Mouse (Mus musculus): Measurements from ENCODE around the gene 2810004N23Rik. TPM values are rescaled to one million over a fixed set of nuclear protein-coding genes. Genes with fewer than 3 reads are reported as not detected.
A peak's percentile ranks its signal among the peaks of the same experiment; 100 is the strongest.

The 2810004N23Rik gene
- polyA plus RNA-seq, 3 experiments from 2014 or later, result 29.1 to 31.9 (median 31.8) TPM

DNA sequence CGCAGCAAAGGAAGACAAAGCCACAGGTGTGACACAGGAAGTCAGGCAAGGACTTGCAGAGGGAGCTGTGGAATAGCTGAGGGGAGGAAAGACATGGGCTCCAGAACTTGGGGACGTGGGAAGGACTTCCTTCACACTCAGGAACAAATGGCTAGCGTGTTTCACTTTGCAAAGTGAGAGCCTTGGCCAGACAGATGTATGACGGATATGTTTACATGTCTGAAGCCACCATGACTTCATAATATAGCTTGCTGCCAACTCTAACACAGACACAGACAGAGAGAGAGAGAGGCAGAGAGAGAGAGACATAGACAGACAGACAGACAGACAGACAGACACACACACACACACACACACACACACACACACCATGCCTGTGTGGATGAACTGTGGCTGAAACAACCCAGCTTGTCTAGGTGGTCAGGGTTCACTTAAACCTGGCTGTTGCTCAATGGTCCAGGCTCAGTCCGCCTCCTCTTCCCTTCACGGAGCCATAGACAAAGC, 43.3 kb downstream of the 2810004N23Rik start:
- no peak for ATAC-seq

DNA sequence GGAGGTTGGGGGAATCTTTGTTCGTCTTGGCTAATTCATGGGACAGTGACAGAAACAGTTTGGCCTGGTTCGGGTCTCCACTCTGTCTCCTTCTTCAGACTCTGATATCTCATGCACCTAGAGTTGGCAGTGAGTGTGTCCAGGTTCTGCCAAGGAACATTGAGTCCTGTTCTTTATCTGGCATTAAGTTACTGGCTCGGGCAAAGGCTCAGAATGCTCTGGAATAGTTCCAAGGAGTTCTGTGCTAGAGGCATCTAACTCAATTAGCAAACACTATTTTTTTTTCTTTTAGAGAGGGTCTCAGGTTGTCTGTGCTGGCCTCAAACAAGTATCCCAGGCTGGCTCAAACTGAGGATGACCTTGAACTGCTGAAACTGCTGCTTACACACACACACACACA, 45.6 kb downstream of the 2810004N23Rik start:
- no peak for ATAC-seq

DNA sequence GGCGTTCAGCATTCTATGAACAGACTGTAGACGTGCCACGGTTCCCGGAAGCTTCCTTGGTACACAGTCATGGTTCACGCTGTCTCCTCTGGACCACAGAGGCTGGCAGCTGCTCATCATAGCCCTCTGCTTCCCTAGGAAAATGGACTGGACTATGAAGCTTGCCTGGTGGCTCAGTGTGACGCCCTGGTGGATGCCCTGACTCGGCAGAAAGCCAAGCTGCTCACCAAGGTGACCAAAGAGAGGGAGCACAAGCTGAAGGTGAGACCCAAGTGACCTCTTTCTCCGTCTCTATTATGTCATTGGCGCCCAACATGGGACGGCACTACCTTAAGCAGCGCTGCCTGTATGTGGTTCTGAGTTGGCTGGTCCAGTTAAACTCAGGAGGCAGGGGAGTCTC, 46.1 kb downstream of the 2810004N23Rik start:
- ATAC-seq, result no peak

DNA sequence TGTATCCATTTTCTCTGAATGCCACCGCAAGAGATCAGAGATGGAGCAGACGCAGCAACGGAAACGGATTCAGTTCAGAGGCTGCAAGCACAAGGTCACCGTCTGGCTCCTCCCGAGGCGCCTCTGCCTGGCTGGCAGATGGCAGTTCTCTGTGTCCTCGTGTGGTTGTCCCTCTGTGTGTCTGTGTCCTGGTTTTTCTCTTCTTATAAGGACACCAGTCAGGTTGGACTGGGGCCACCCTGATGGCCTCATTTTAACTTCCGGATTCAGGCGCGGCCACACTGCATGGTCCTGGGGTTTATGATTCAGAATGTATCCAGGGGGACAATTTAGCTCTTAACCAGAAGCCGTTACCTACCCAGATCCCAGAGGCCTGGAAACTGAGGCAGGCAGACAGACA, 47.0 kb downstream of the 2810004N23Rik start:
- ATAC-seq, result no peak

DNA sequence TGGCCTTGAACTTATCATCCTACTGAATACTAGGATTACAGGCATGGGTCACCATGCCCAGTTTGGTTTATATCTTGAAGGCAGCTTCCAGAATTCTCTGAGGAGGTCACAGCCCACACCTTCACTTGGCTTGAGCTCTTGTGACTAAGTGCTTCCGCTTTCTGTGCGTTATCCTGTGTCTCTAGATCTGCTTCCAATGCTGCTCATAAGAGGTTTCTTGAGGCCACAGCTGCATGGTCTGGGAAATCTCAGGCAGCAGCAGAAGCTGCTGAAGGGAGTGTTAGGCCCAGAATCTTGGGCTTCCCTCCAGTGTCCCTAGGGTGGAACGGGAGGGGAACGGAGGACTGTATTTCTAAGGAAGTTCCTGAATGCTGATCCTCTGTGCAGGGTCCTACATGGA, 49.6 kb downstream of the 2810004N23Rik start:
- no peak for ATAC-seq

DNA sequence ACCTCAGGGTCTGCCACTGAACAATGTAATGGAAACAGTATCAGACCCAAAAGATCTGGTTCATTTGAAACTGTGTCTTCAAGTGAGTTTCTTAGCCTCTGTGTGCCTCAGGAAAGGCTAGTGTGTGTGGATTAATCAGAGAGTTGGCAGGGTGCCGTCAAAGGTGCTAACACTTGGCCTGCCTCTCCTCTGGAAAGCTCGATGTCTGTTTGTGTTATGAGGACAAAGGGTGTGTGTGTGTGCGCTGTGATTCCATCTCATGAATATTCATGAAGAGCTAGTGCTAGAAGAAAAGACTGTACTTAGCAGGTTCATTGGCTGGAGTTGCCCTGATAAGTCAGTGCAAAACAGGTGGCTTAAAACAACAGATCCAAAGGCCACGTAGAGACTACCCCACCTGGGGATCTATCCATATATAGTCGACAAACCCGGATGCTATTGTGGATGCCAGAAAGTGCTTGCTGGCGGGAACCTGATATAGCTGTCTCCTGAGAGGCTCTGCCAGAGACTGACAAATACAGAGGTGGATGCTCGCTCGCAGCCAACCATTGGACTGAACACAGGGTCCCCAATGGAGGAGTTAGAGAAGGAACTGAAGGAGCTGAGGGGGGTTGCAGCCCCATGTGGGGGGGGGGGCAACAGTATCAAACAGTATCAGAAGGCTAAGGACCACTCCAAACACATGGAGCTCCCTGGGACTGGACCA, 52.1 kb downstream of the 2810004N23Rik start:
- ATAC-seq, result no peak

DNA sequence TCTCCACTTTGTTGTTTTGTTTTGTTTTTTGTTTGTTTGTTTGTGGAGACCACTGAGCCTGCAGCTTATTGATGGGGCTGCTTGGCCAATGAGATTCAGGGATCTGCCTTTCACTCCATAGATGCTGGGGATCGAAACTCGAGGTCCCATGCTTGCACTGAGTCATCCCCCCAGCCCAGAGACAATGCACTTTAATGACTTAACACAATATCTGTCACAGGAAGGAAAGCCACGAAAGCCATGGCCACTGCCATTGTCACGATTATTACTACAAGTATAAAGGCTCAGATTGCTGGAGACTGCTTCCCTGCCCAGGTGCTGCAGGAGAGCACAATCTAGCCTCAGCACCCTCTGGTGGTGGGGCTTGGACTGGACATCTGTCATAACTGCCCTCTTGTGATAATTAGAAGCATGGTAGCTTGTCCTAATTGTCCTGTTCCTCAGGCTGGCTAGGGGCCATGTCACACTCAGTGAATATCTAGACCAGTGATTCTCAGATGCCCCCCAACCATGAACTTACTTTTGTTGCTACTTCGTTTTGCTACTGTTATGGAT, 52.8 kb downstream of the 2810004N23Rik start:
- no peak for ATAC-seq

DNA sequence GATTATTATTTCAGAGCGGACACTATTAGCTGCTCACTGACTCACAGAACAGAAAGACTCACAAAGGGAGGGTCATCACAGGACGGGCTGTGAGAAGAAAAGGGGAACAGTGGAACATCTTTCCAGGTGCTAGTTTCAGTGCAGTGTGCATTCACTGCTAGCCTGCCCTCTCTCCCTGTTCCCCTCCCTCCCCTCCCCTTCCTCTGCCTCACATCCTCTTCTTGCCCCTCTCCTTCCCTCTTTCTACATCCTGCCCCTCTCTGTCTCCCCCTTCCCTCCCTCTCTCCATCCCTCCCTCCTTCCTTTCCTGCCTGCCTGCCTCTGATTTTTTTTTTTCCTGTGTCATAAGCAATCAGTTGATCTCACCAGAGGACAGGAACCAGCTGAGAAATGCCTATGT, 53.5 kb downstream of the 2810004N23Rik start:
- no peak for ATAC-seq

DNA sequence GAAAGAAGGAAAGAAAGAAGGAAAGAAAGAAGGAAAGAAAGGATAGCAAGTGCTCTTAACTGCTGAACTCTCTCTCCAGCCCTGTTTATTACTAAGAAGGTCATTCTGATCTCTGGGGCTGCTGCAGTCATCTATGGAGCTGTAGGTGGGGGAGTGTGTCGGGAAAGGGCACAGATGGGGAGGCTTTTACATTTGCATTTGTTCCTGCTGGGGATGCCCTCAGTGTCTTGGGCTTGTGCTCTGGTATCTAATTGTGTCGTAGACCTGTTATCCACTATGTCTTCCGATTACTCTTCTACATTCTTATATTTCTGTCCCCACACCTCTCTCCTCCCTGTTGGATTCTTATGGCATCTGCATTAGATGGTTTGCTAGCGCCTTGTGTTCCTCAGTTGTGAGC, 56.9 kb downstream of the 2810004N23Rik start:
- no peak for ATAC-seq

DNA sequence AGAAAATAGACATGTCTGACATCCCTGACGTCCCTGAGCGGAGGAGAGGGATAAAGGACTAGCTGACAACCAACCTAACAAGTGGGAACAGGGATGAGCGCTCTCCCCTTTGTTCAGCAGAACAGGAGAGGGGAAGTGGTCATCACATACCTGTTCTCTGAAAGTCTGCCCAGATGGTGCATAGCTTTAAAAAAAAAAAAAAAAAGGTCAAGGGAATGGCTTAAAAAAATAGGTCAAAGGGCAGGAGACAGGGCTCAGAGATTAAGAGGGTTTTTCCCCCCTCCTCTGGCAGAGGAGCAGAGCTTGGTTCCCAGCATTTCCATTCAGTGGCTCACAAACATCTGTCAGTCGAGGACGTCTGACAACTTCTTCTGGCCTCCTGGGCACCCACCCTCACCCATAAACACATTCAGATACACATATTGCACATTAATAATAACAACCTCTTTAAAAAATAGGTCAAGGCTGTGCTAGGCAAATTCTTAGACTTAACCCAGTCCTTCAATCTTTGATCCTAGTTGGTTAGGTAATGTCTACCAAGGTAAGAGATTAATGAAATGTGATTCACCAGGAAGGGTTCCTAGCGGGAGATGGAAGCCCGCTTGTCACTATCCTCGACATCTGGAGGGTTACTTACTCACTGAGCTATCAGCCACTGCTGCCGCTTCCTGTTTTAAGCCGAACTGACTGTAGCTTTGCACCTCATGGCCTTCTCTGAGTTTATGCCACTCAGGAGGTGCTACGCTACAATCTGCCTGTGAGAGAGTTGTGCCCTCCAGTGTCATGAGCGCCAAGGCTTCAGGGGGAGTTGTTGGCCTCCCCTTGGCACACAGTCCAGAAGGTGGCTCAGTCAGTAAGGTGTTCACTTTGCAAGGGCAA, 58.9 kb downstream of the 2810004N23Rik start:
- no peak for ATAC-seq

DNA sequence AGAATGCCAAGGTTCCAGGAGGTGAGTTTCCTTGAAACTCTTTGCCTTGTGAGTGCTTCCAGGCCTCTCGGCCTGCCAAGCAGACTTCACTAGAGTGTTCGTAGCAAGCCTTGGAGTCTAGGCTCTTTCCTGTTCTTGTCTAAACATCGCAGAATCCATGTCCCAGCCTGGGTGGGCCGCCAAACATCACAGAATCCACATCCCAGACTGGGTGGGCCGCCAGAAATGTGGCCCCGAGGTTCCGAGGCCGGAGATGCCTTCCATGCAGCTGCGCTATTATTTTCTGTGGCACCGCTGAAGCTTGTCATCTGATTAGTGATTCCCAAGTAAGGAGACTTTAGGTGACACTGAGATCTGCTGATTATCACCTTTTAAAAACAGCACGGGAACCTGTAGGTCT, 62.4 kb downstream of the 2810004N23Rik start:
- no peak for ATAC-seq

DNA sequence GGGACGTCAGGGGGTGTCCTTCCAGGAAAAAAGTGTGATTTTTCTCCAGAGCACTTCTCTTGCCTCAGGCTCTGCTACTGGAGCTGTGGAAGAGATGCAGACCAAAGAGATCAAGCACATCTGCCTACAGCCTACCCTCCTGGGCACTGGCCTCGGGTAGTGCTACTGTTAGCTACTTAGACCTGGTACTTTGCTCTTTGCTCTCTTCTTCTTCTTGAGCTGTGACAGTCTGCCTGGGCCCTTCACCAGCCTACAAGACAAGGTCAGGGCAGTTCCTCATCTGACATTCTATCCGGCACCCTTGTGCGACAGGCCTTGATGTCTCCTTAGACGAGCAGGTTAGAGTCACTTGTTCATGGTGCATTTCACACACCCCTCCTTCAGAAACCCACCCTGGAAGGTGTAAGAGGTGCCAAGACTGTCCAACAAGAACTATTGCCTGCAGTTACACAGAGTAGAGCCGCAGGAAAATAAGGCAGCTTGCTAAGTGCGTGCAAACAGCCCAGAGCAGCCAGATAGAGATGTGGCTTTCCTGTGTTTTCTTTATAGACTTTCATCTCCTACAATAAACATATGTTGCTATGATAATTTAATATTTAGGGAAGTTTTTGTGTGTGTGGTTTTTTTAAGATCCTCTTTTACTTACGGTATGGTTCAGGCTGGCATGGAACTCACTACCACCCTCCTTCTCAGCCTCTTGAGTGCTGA, 67.0 kb downstream of the 2810004N23Rik start:
- ATAC-seq, result no peak

DNA sequence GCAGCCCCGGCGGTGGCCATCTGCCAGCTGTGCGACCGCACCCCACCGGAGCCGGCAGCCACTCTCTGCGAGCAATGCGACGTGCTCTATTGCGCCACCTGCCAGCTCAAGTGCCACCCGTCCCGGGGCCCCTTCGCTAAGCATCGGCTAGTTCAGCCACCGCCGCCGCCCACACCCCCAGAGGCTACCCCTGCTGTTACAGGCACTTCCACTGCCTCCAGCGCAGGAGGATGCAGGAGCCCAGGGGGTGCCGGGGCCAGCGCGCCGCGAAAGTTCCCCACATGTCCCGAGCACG, 68.5 kb downstream of the 2810004N23Rik start:
- no peak for ATAC-seq

DNA sequence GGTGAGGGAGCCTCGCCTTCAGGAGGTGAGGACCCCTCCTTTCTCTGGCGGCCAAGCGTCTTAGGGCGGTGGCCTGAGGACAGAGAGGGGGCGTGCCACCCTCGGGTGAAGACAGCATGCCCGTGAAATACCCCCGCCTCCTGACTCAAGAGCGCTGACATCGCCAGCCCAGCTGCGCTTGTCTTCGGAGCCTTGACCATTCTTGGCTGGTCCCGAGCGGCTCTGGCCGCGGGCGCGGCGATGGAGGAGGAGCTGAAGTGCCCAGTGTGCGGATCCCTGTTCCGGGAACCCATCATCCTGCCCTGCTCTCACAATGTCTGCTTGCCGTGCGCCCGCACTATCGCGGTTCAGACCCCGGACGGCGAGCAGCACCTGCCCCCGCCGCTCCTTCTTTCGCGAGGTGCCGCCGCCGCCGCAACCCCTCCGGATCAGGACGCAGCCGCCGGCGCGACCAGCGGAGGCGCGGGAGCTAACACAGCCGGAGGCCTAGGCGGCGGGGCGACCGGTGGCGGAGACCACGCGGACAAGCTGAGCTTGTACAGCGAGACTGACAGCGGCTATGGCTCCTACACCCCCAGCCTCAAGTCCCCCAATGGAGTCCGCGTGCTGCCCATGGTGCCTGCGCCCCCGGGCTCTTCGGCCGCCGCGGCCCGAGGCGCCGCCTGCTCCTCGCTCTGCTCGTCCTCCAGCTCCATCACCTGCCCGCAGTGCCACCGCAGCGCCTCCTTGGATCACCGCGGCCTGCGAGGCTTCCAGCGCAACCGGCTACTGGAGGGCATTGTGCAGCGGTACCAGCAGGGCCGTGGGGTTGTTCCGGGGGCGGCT, 69.0 kb downstream of the 2810004N23Rik start:
- ATAC-seq, result no peak

DNA sequence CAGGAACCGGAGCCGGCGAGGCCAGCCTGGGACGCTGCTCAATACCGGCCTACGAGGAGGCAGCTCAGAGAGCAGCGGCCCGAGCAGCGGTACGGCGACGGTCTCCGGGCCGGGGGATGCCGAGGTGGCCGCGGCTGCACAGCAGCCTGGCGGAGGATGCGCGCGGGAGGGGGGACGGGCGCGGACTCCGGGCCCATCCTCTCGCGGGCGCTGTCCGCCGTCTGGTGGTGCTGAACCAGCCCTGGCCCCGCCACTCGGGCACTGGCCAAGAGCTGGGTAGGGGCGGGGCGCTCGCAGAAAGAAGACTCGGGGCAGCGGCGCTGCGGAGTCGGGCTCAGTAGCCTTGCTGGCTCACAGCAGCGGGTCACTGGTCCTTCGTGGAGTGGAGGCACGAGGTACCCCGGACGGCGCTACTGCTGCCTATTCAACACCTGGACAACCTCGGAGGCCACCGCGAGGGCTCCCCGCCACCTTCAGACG, 69.7 kb downstream of the 2810004N23Rik start:
- ATAC-seq, result peak; percentile 56

DNA sequence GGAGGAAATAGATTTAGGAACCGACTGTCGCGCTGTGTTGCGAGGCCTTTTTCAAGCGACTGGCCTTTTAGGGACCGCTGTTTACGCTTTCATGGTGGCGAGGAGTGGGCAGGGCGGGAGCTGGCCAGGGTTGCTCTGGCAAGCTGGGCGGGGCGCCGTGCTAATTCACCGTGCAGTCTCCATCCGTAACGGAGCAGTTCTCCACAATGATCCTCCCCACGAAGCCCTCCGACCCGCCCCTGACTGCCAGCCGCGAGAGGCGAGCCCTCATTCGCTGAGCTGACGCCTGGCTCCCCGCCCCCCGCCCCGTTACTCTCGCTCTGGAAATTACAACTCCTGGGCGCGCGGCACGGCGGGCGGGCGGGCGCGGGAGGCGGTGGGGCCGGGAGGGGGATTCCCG, 70.2 kb downstream of the 2810004N23Rik start, which contains the start of gene Trim67:
Gene Trim67 (plus strand): TSS at position 385 of the 400 bp plus-strand sequence.
- no peak for ATAC-seq

DNA sequence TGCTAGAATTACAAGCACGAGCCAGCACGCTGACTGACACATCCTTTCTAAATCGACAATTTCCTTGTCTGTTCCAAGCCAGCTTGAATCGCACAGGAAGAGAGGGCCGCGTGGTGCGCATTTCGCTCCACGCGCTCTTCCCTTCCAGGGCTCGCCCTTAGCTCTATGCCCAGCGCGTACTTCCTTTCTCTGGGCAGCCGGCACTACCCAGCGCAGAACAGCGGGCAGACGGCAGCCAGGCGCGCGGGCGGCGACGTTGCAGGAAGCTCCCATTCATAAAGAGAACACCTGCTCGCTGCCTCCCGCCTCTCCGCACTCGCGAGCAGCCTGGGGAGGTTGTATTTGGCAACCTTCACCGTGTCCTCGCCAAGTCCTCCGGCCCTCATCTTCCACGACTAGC, 70.7 kb downstream of the 2810004N23Rik start:
- ATAC-seq, result no peak

DNA sequence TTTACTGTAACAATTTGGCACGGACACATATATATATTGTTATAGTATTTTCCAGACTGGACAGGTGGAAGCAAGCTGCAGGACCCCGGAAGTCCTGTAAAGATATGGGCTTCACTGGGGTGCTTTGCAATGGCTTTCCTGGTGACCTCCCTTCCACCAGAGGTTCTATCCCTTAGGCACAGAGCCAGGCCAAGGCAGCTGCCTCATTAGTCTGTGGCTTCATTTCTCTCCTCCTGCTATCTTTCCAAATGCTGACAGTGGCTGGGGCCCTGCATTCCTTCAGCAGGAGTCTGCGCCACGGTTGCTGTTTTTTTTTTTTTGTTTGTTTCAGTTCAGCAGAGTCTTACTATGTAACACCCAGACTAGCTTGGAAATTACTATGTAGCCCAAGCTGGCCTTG, 71.2 kb downstream of the 2810004N23Rik start:
- no peak for ATAC-seq

DNA sequence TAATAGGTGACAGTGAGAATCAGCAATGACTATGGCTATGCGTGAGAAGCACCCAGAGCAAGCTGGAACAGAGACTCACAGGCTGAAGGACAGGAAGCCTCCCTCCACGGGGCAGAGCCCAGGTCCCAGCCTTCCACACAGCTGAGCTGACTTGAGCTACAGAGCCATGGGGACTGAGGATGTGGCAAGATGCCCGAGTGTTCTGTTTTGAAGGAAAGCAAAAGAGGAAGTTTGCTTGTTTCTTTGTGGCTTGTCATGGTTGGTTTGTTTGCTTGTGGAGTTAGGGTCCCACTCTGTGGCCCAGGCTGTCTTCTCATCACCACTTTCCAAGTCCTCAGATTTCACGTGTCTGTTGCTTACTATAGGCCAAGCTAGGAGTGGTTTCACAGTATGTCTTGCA, 72.2 kb downstream of the 2810004N23Rik start:
- ATAC-seq, result no peak
